Mouse (Mus musculus): ENCODE results near the gene Zfp385a. TPM values are rescaled to one million over a fixed set of nuclear protein-coding genes. Genes with fewer than 3 reads are reported as not detected.

Gene Zfp385a
- polyA plus RNA-seq, 1 experiment: 26.8 TPM

DNA sequence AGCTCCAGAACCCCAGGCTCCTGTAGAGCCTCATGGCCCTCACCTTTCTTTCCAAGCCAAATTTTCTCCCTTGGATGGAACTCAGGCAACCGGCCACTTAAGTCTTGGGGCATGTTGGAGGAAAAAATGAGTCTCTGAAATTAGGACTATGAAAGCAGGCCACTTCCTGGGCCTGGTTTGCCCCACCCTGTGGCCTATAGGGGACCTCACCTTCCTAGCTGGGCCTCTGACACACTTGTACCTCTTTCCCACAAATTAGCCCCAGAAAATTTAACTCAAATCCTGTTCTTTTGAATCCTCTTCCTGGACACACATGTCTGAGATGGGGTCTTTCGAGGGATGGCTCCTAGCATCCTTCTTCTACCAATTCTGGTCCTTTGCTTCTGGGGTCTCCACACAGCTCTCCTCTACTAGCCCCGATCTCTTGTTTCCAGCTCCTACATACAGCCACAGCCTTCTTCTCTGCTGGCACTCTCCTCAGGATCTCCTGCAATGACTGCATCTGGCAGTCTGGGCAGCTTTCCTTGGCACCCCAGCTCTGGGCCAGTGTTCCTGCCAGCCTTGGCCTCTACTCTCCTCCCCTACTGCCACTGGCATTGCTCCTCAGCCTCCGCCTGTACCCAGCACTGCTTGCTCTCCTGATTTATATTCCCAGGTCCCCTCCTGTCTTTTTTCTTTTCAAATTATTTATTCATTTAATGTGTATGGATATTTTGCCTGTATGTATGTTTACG, 20.1 kb upstream of the Zfp385a start:
- no peak for TF ChIP-seq EP300 (IDR thresholded peaks at IDR 0.05; ENCODE audit: insufficient read depth, low read depth, low read length)
- no peak for TF ChIP-seq POLR2A (IDR thresholded peaks at IDR 0.05; ENCODE audit: insufficient read depth, low read length)
- no peak for TF ChIP-seq CTCF (IDR thresholded peaks at IDR 0.05; ENCODE audit: low read depth, low read length)
- Histone ChIP-seq H3K9me3 (replicated peaks; ENCODE audit: control insufficient read depth, insufficient read depth, low read length, poor library complexity, severe bottlenecking) (no peaks in the 10 kb centered on the region), H3K27ac (ENCODE audit: insufficient read depth, low read length) (no peak overlapping the region), H3K27me3 (ENCODE audit: control insufficient read depth, insufficient read depth, low read length, poor library complexity, severe bottlenecking) (no peaks in the 10 kb centered on the region), H3K4me1 (ENCODE audit: control insufficient read depth, insufficient read depth, low read length) (peaks cover 2% of the 10 kb centered on the region), H3K4me3 (ENCODE audit: low read depth, low read length) (no peak overlapping the region), H3K36me3 (ENCODE audit: control insufficient read depth, insufficient read depth, low read length, poor library complexity, severe bottlenecking) (peaks cover 12% of the 10 kb centered on the region), H3K9ac (ENCODE audit: low read depth, poor library complexity, severe bottlenecking) (no peak overlapping the region)

DNA sequence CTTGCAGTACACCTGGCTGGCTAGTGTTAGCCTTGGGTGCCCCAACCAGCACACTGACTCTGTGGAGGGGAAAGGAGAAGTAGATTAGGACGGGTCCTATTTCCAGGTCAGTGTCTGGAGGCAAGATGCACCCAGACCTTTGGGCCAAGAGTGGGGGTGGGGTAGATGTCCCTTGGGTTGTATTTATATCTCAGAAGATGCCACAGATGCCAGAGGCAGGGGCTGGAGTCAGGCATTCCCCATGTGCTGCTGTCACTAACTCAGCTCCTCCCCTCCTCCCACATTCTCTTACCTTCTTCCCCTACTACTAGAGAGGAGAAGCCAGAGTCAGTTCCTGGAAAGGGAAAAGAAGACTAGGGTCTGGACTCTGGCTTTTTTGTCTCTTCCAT, 19.2 kb upstream of the Zfp385a start:
- peaks cover 12% of the 10 kb centered on the region for H3K36me3 ChIP-seq (ENCODE audit: control insufficient read depth, insufficient read depth, low read length, poor library complexity, severe bottlenecking)

GRCm38 (mm10) chr15:103358278-103359121, 18.6 kb upstream of the Zfp385a start:
- Histone ChIP-seq H3K9ac (ENCODE audit: low read depth, poor library complexity, severe bottlenecking) (no peak overlapping the region), H3K9me3 (replicated peaks; ENCODE audit: control insufficient read depth, insufficient read depth, low read length, poor library complexity, severe bottlenecking) (no peaks in the 10 kb centered on the region), H3K4me3 (ENCODE audit: low read depth, low read length) (no peak overlapping the region), H3K27ac (ENCODE audit: insufficient read depth, low read length) (no peak overlapping the region), H3K27me3 (ENCODE audit: control insufficient read depth, insufficient read depth, low read length, poor library complexity, severe bottlenecking) (no peaks in the 10 kb centered on the region), H3K4me1 (ENCODE audit: control insufficient read depth, insufficient read depth, low read length) (peaks cover 2% of the 10 kb centered on the region), H3K36me3 (ENCODE audit: control insufficient read depth, insufficient read depth, low read length, poor library complexity, severe bottlenecking) (peaks cover 15% of the 10 kb centered on the region)
- TF ChIP-seq CTCF (IDR thresholded peaks at IDR 0.05; ENCODE audit: low read depth, low read length) (no peak), EP300 (IDR thresholded peaks at IDR 0.05; ENCODE audit: insufficient read depth, low read depth, low read length) (no peak), POLR2A (IDR thresholded peaks at IDR 0.05; ENCODE audit: insufficient read depth, low read length) (no peak)

More for the DNA sequence above, 19.2 kb upstream of the Zfp385a start:
- Histone ChIP-seq H3K4me3 (ENCODE audit: low read depth, low read length) (no peak overlapping the region), H3K4me1 (ENCODE audit: control insufficient read depth, insufficient read depth, low read length) (peaks cover 2% of the 10 kb centered on the region), H3K9ac (ENCODE audit: low read depth, poor library complexity, severe bottlenecking) (no peak overlapping the region), H3K27me3 (ENCODE audit: control insufficient read depth, insufficient read depth, low read length, poor library complexity, severe bottlenecking) (no peaks in the 10 kb centered on the region), H3K27ac (ENCODE audit: insufficient read depth, low read length) (no peak overlapping the region), H3K9me3 (replicated peaks; ENCODE audit: control insufficient read depth, insufficient read depth, low read length, poor library complexity, severe bottlenecking) (no peaks in the 10 kb centered on the region)
- TF ChIP-seq POLR2A (IDR thresholded peaks at IDR 0.05; ENCODE audit: insufficient read depth, low read length) (no peak), CTCF (IDR thresholded peaks at IDR 0.05; ENCODE audit: low read depth, low read length) (no peak), EP300 (IDR thresholded peaks at IDR 0.05; ENCODE audit: insufficient read depth, low read depth, low read length) (no peak)

DNA sequence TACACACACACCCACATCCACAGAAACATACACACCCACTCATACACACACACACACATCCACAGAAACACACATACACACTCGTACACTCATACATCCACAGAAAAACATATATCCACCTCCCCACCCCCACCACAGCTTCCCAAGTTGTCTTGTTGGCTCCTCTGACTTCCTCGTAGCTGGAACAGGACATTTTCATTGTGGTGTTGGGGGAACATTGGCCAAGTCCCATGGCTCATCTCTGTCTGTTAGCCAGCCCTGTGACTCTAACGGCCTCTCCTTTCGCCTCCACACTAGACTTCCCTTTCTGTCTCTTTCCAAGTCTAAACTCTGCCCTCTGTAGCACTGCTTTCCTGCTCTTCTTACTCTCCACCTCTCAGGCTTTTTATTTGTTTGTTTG, 17.9 kb upstream of the Zfp385a start:
- Histone ChIP-seq H3K27ac (ENCODE audit: insufficient read depth, low read length) (no peak overlapping the region), H3K9me3 (replicated peaks; ENCODE audit: control insufficient read depth, insufficient read depth, low read length, poor library complexity, severe bottlenecking) (no peaks in the 10 kb centered on the region), H3K36me3 (ENCODE audit: control insufficient read depth, insufficient read depth, low read length, poor library complexity, severe bottlenecking) (peaks cover 15% of the 10 kb centered on the region), H3K27me3 (ENCODE audit: control insufficient read depth, insufficient read depth, low read length, poor library complexity, severe bottlenecking) (no peaks in the 10 kb centered on the region), H3K4me3 (ENCODE audit: low read depth, low read length) (no peak overlapping the region), H3K9ac (ENCODE audit: low read depth, poor library complexity, severe bottlenecking) (no peak overlapping the region), H3K4me1 (ENCODE audit: control insufficient read depth, insufficient read depth, low read length) (peaks cover 2% of the 10 kb centered on the region)
- no peak for TF ChIP-seq POLR2A (IDR thresholded peaks at IDR 0.05; ENCODE audit: insufficient read depth, low read length)
- no peak for TF ChIP-seq CTCF (IDR thresholded peaks at IDR 0.05; ENCODE audit: low read depth, low read length)
- TF ChIP-seq EP300 (IDR thresholded peaks at IDR 0.05; ENCODE audit: insufficient read depth, low read depth, low read length): no peak

DNA sequence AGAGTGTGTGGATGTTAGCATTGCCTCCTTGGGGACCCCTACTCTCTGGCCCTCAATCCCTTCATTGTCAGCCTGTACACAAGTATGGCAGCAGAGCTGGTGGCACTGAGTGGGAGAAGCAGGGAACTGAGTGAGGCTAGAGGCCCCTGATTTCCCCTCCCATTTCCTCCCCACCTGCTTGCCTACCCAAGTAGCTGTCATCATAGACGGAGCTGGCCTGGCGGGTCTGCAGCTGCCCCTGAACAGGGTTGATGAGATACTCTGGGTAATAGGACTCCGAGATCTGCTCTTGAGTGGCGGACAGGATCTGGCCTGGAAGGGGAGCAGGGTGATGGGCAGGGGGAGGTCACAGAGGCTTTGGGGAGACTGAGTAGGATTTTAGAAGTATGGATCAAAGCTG, 16.2 kb upstream of the Zfp385a start:
- Histone ChIP-seq H3K4me1 (ENCODE audit: control insufficient read depth, insufficient read depth, low read length) (peaks cover 2% of the 10 kb centered on the region), H3K4me3 (ENCODE audit: low read depth, low read length) (no peak overlapping the region), H3K9me3 (replicated peaks; ENCODE audit: control insufficient read depth, insufficient read depth, low read length, poor library complexity, severe bottlenecking) (no peaks in the 10 kb centered on the region), H3K27ac (ENCODE audit: insufficient read depth, low read length) (no peak overlapping the region), H3K27me3 (ENCODE audit: control insufficient read depth, insufficient read depth, low read length, poor library complexity, severe bottlenecking) (no peaks in the 10 kb centered on the region), H3K9ac (ENCODE audit: low read depth, poor library complexity, severe bottlenecking) (no peak overlapping the region), H3K36me3 (ENCODE audit: control insufficient read depth, insufficient read depth, low read length, poor library complexity, severe bottlenecking) (peaks cover 24% of the 10 kb centered on the region)
- TF ChIP-seq POLR2A (IDR thresholded peaks at IDR 0.05; ENCODE audit: insufficient read depth, low read length) (no peak), CTCF (IDR thresholded peaks at IDR 0.05; ENCODE audit: low read depth, low read length) (no peak), EP300 (IDR thresholded peaks at IDR 0.05; ENCODE audit: insufficient read depth, low read depth, low read length) (no peak)

DNA sequence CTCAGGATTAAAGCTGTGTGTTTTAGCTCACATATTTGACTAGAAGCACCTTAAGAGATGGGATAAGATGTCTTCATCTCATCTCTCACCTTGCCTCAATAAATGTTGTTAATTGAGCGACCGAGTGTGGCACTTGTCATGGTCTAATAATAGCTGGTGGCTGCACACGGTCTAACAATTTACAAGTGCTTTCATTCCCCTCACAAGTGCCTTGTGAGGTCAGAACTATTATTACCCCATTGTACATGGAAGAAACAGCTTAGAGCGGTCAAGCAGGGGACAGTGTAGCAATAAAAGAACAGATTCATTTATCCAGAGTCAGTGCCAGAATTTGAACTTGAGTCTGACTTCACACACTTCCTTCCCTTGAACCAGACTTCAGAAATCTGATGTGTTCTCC, 15.5 kb upstream of the Zfp385a start:
- no peaks in the 10 kb centered on the region for H3K9me3 ChIP-seq (replicated peaks; ENCODE audit: control insufficient read depth, insufficient read depth, low read length, poor library complexity, severe bottlenecking)
- H3K36me3 ChIP-seq (ENCODE audit: control insufficient read depth, insufficient read depth, low read length, poor library complexity, severe bottlenecking): peaks cover 32% of the 10 kb centered on the region
- TF ChIP-seq CTCF (IDR thresholded peaks at IDR 0.05; ENCODE audit: low read depth, low read length): no peak
- no peak overlapping the region for H3K9ac ChIP-seq (ENCODE audit: low read depth, poor library complexity, severe bottlenecking)
- peaks cover 2% of the 10 kb centered on the region for H3K4me1 ChIP-seq (ENCODE audit: control insufficient read depth, insufficient read depth, low read length)
- H3K4me3 ChIP-seq (ENCODE audit: low read depth, low read length): no peak overlapping the region
- H3K27me3 ChIP-seq (ENCODE audit: control insufficient read depth, insufficient read depth, low read length, poor library complexity, severe bottlenecking): no peaks in the 10 kb centered on the region
- H3K27ac ChIP-seq (ENCODE audit: insufficient read depth, low read length): no peak overlapping the region
